Mouse (Mus musculus) hindbrain, embryonic 12.5 days (tissue): ENCODE measurements at regions not wholly inside any gene's neighbourhood (a gene's known extent, or its start where the extent isn't known, plus 50 kb on each side); places are given as distances from the start of the nearest gene placed in this dataset.
"Not testable (repeated sequence)": the region's sequence is repeated elsewhere in the genome, so short reads cannot be mapped to it uniquely, and the experiment has no call there.

Experiments used
- ATAC-seq: fragments of 200-750 bp; cut with Nextera tagmentation; 2 replicates; pipeline ENCODE4 v1.8.0; 2017; ENCODE audit warnings: moderate TSS enrichment; ENCODE audit not compliant: low FRiP score
- H3K27ac ChIP-seq: fragments of 300-500 bp; sonication (generic); 2 replicates; pipeline ENCODE4 v1.5.1; 2016; ENCODE audit warnings: mild to moderate bottlenecking
- H3K27me3 ChIP-seq: fragments of 300-500 bp; sonication (generic); 2 replicates; pipeline ENCODE4 v1.6.1; 2016; ENCODE audit warnings: mild to moderate bottlenecking
- H3K36me3 ChIP-seq: fragments of 300-500 bp; sonication (generic); 2 replicates; pipeline ENCODE4 v1.6.1; 2016; ENCODE audit warnings: mild to moderate bottlenecking
- H3K4me1 ChIP-seq: fragments of 300-500 bp; sonication (generic); 2 replicates; pipeline ENCODE4 v1.6.1; 2016
- H3K4me2 ChIP-seq: fragments of 300-500 bp; sonication (generic); replicated peaks from 2 replicates; pipeline ENCODE4 v1.6.1; 2016; ENCODE audit warnings: mild to moderate bottlenecking
- H3K4me3 ChIP-seq: fragments of 300-500 bp; sonication (generic); 2 replicates; pipeline ENCODE4 v1.5.1; 2016; ENCODE audit warnings: mild to moderate bottlenecking
- H3K9ac ChIP-seq: fragments of 300-500 bp; sonication (generic); 2 replicates; pipeline ENCODE4 v1.6.1; 2016; ENCODE audit warnings: mild to moderate bottlenecking, moderate library complexity
- H3K9me3 ChIP-seq: fragments of 300-500 bp; sonication (generic); replicated peaks from 2 replicates; pipeline ENCODE4 v1.6.1; 2016; ENCODE audit warnings: mild to moderate bottlenecking
- WGBS: fragments of 180-500 bp; shearing (Covaris S2); methylation state at CpG from one replicate; pipeline ENCODE4 v1.1.7; 2016; 5-methylcytosine and 5-hydroxymethylcytosine counted together

GRCm38 (mm10) chr2:179145726-179146125 is 296.5 kb upstream of the Cdh4 start:
- 18% methylated on average over 2 of the region's 2 CpGs for WGBS
- Histone ChIP-seq H3K36me3 (no peaks in the 10 kb centered on the region), H3K27me3 (peaks cover 7% of the 10 kb centered on the region; the same call in 1 of the 2 replicates), H3K4me1 (no peaks in the 10 kb centered on the region; the same call in 1 of the 2 replicates), H3K9ac (no peak overlapping the region), H3K4me3 (no peak overlapping the region), H3K4me2 (no peak overlapping the region), H3K27ac (no peak overlapping the region), H3K9me3 (no peaks in the 10 kb centered on the region)
- no peak for ATAC-seq

GRCm38 (mm10) chr2:179146274-179146673 is 296.0 kb upstream of the Cdh4 start:
- ATAC-seq, result no peak
- H3K27me3 ChIP-seq, result peaks cover 7% of the 10 kb centered on the region; the same call in 1 of the 2 replicates
- no peak overlapping the region for H3K4me2 ChIP-seq
- WGBS, result 69% methylated on average over 4 of the region's 4 CpGs
- H3K27ac ChIP-seq, result no peak overlapping the region
- no peaks in the 10 kb centered on the region for H3K36me3 ChIP-seq
- H3K4me3 ChIP-seq, result no peak overlapping the region
- no peaks in the 10 kb centered on the region for H3K9me3 ChIP-seq
- no peaks in the 10 kb centered on the region; the same call in 1 of the 2 replicates for H3K4me1 ChIP-seq
- no peak overlapping the region for H3K9ac ChIP-seq

GRCm38 (mm10) chr2:179148194-179148593 is 294.0 kb upstream of the Cdh4 start:
- H3K9me3 ChIP-seq, result no peaks in the 10 kb centered on the region
- no peak overlapping the region for H3K4me3 ChIP-seq
- no peaks in the 10 kb centered on the region for H3K4me1 ChIP-seq
- H3K4me2 ChIP-seq, result no peak overlapping the region
- peaks cover 7% of the 10 kb centered on the region; the same call in 1 of the 2 replicates for H3K27me3 ChIP-seq
- no peak overlapping the region for H3K27ac ChIP-seq
- WGBS, result 63% methylated on average over 5 of the region's 5 CpGs
- no peaks in the 10 kb centered on the region for H3K36me3 ChIP-seq
- ATAC-seq, result no peak
- no peak overlapping the region for H3K9ac ChIP-seq

GRCm38 (mm10) chr2:179148667-179149066 is 293.6 kb upstream of the Cdh4 start:
- WGBS, result 71% methylated on average over 4 of the region's 4 CpGs
- H3K4me3 ChIP-seq, result no peak overlapping the region
- ATAC-seq, result no peak

GRCm38 (mm10) chr2:179158881-179159280 is 283.4 kb upstream of the Cdh4 start:
- H3K9me3 ChIP-seq, result no peaks in the 10 kb centered on the region
- 86% methylated on average over 9 of the region's 9 CpGs for WGBS

More at GRCm38 (mm10) chr2:179148667-179149066, 293.6 kb upstream of the Cdh4 start:
- H3K4me1 ChIP-seq, result no peaks in the 10 kb centered on the region
- no peak overlapping the region for H3K4me2 ChIP-seq
- H3K9ac ChIP-seq, result no peak overlapping the region
- no peaks in the 10 kb centered on the region for H3K36me3 ChIP-seq
- H3K27ac ChIP-seq, result no peak overlapping the region
- H3K9me3 ChIP-seq, result no peaks in the 10 kb centered on the region
- H3K27me3 ChIP-seq, result peaks cover 7% of the 10 kb centered on the region; the same call in 1 of the 2 replicates

GRCm38 (mm10) chr2:179163116-179163515 is 279.1 kb upstream of the Cdh4 start:
- no peak overlapping the region for H3K4me2 ChIP-seq
- H3K27ac ChIP-seq, result no peak overlapping the region
- H3K4me1 ChIP-seq, result no peaks in the 10 kb centered on the region; the same call in 1 of the 2 replicates
- no peak for ATAC-seq
- H3K27me3 ChIP-seq, result no peaks in the 10 kb centered on the region
- peaks cover 5% of the 10 kb centered on the region; the same call in 1 of the 2 replicates for H3K9me3 ChIP-seq
- no peaks in the 10 kb centered on the region for H3K36me3 ChIP-seq
- WGBS, result 81% methylated on average over 5 of the region's 5 CpGs
- H3K9ac ChIP-seq, result no peak overlapping the region
- H3K4me3 ChIP-seq, result no peak overlapping the region

More at GRCm38 (mm10) chr2:179158881-179159280, 283.4 kb upstream of the Cdh4 start:
- Histone ChIP-seq H3K27ac (no peak overlapping the region), H3K36me3 (no peaks in the 10 kb centered on the region), H3K9ac (no peak overlapping the region), H3K4me2 (no peak overlapping the region), H3K27me3 (no peaks in the 10 kb centered on the region), H3K4me3 (no peak overlapping the region), H3K4me1 (no peaks in the 10 kb centered on the region; the same call in 1 of the 2 replicates)
- ATAC-seq, result no peak

GRCm38 (mm10) chr2:179170157-179170556 is 272.1 kb upstream of the Cdh4 start:
- ATAC-seq, result no peak
- no peak overlapping the region for H3K27ac ChIP-seq
- no peaks in the 10 kb centered on the region for H3K4me1 ChIP-seq
- H3K4me3 ChIP-seq, result no peak overlapping the region
- H3K9ac ChIP-seq, result no peak overlapping the region
- peaks cover 1% of the 10 kb centered on the region; the same call in 1 of the 2 replicates for H3K9me3 ChIP-seq
- H3K4me2 ChIP-seq, result no peak overlapping the region
- H3K36me3 ChIP-seq, result no peaks in the 10 kb centered on the region
- H3K27me3 ChIP-seq, result no peaks in the 10 kb centered on the region
- 79% methylated on average over 6 of the region's 6 CpGs for WGBS

GRCm38 (mm10) chr2:179170608-179171007 is 271.6 kb upstream of the Cdh4 start:
- Histone ChIP-seq H3K9ac (no peak overlapping the region), H3K27me3 (no peaks in the 10 kb centered on the region), H3K4me2 (no peak overlapping the region), H3K9me3 (no peaks in the 10 kb centered on the region), H3K27ac (no peak overlapping the region), H3K4me1 (no peaks in the 10 kb centered on the region), H3K4me3 (no peak overlapping the region), H3K36me3 (no peaks in the 10 kb centered on the region)
- WGBS, result 66% methylated on average over 3 of the region's 3 CpGs
- ATAC-seq, result no peak

- not testable (repeated sequence) for H3K36me3 ChIP-seq, H3K9me3 ChIP-seq, ATAC-seq, H3K27ac ChIP-seq, H3K4me1 ChIP-seq, H3K9ac ChIP-seq
- peak overlapping the region; percentile 42 for H3K4me2 ChIP-seq
- H3K4me3 ChIP-seq, result peak overlapping the region; percentile 12; the same call in 1 of the 2 replicates
- WGBS, result 2% methylated on average over 35 of the region's 35 CpGs
- H3K27me3 ChIP-seq, result peaks cover 19% of the 10 kb centered on the region
Measured at GRCm38 (mm10) chr2:179176835-179177530, 265.2 kb upstream of the Cdh4 start.

- ATAC-seq, result no peak
- no peak overlapping the region for H3K9ac ChIP-seq
- no peak overlapping the region for H3K4me2 ChIP-seq
- H3K4me3 ChIP-seq, result no peak overlapping the region
- H3K4me1 ChIP-seq, result peaks cover 6% of the 10 kb centered on the region; the same call in 1 of the 2 replicates
- H3K27me3 ChIP-seq, result peaks cover 15% of the 10 kb centered on the region
- WGBS, result 62% methylated on average over 3 of the region's 3 CpGs
- no peak overlapping the region for H3K27ac ChIP-seq
- no peaks in the 10 kb centered on the region for H3K36me3 ChIP-seq
- H3K9me3 ChIP-seq, result no peaks in the 10 kb centered on the region
Measured at GRCm38 (mm10) chr2:179181366-179181765, 260.9 kb upstream of the Cdh4 start.

GRCm38 (mm10) chr2:179182123-179182522 is 260.1 kb upstream of the Cdh4 start:
- no peak overlapping the region for H3K9ac ChIP-seq
- H3K4me1 ChIP-seq, result peaks cover 6% of the 10 kb centered on the region; the same call in 1 of the 2 replicates
- ATAC-seq, result no peak
- no peak overlapping the region for H3K27ac ChIP-seq
- 82% methylated on average over 4 of the region's 4 CpGs for WGBS
- H3K36me3 ChIP-seq, result no peaks in the 10 kb centered on the region
- no peak overlapping the region for H3K4me3 ChIP-seq
- H3K9me3 ChIP-seq, result no peaks in the 10 kb centered on the region
- H3K4me2 ChIP-seq, result no peak overlapping the region
- H3K27me3 ChIP-seq, result peaks cover 9% of the 10 kb centered on the region; the same call in 1 of the 2 replicates

- Histone ChIP-seq H3K9ac (no peak overlapping the region), H3K27me3 (no peaks in the 10 kb centered on the region), H3K27ac (0 out of 2 replicates have a peak overlapping the region, but pooled peaks have one; percentile 35), H3K4me1 (peaks cover 12% of the 10 kb centered on the region), H3K9me3 (no peaks in the 10 kb centered on the region), H3K4me3 (no peak overlapping the region), H3K36me3 (no peaks in the 10 kb centered on the region), H3K4me2 (no peak overlapping the region)
- ATAC-seq, result peak; percentile 52; the same call in 1 of the 2 replicates
- WGBS, result 50% methylated on average over 6 of the region's 6 CpGs
Measured at GRCm38 (mm10) chr2:179192906-179193496, 249.2 kb upstream of the Cdh4 start.
